Mouse (Mus musculus) embryonic facial prominence, embryonic 10.5 days (tissue): ENCODE measurements around the gene Myh4. TPM values are rescaled to one million over a fixed set of nuclear protein-coding genes. Genes with fewer than 3 reads are reported as not detected.

Experiments used
- DNase-seq: peaks from one replicate; pipeline ENCODE4 v3.0.0-alpha.2; 2017; ENCODE audit warnings: low spot score
- H3K27ac ChIP-seq: fragments of 300-500 bp; sonication (generic); replicated peaks from 2 replicates; pipeline ENCODE4 v1.5.1; 2016; ENCODE audit warnings: mild to moderate bottlenecking
- H3K27me3 ChIP-seq: fragments of 300-500 bp; sonication (generic); replicated peaks from 2 replicates; pipeline ENCODE4 v1.6.1; 2016; ENCODE audit warnings: low read depth, mild to moderate bottlenecking; ENCODE audit not compliant: poor library complexity, severe bottlenecking
- H3K36me3 ChIP-seq: fragments of 300-500 bp; sonication (generic); replicated peaks from 2 replicates; pipeline ENCODE4 v1.6.1; 2016; ENCODE audit warnings: mild to moderate bottlenecking, moderate library complexity
- H3K4me1 ChIP-seq: fragments of 300-500 bp; sonication (generic); 2 replicates; pipeline ENCODE4 v1.6.1; 2016
- H3K4me3 ChIP-seq: fragments of 300-500 bp; sonication (generic); 2 replicates; pipeline ENCODE4 v1.5.1; 2016; ENCODE audit warnings: mild to moderate bottlenecking, moderate library complexity
- H3K9me3 ChIP-seq: fragments of 300-500 bp; sonication (generic); 2 replicates; pipeline ENCODE4 v1.6.1; 2016; ENCODE audit warnings: mild to moderate bottlenecking
- WGBS: fragments of 180-500 bp; shearing (Covaris S2); methylation state at CpG from one replicate; pipeline ENCODE4 v1.1.7; 2016; 5-methylcytosine and 5-hydroxymethylcytosine counted together
- polyA plus RNA-seq: library from polyadenylated mRNA; unstranded; fragments of >200 nt; fragmentation: Nextera tagmentation; extraction: Ambion mirVana; gene quantifications from 2 replicates; pipeline ENCODE4 v1.2.1, GENCODE M21; 2016

Myh4 gene
- 0.05 TPM in 1 of 2 replicates, not detected in the other for polyA plus RNA-seq

DNA sequence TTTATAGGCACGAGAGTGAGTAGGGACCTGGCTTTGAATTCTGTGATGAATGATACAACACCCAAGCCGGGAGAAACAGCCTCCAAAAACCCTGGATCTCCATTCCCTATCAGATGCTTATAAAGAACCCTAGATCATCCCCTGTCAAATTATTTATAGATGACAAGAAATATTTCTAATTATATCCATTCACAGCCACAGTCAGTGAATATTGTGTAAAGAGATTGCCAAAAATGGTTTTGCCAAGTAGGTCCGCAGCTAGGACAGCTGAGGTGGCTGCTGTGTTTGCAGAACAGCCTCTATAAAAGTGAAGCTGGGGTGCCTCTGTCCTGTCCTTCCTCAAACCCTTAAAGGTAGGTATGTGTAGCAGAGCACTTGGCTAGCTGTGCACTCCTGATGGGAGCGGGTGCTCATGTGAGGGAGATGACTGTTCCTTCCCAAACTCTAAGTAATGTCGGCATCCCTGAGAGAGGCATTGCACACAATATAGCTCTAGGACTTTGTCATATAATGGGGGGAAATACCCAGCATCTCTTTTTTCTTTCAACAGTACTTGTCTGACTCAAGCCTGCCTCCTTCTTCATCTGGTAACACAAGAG is at the start of gene Myh4:
Gene Myh4 (plus strand): TSS at position 549 of the 599 bp plus-strand sequence.
- Histone ChIP-seq H3K9me3 (no peaks in the 10 kb centered on the region), H3K4me1 (no peaks in the 10 kb centered on the region), H3K4me3 (no peak within 1 kb of the TSS), H3K36me3 (no peaks in the 10 kb centered on the region), H3K27me3 (no peaks in the 10 kb centered on the region), H3K27ac (no peak within 1 kb of the TSS)
- DNase-seq: no peak
- 88% methylated on average over 5 of the region's 5 CpGs for WGBS

DNA sequence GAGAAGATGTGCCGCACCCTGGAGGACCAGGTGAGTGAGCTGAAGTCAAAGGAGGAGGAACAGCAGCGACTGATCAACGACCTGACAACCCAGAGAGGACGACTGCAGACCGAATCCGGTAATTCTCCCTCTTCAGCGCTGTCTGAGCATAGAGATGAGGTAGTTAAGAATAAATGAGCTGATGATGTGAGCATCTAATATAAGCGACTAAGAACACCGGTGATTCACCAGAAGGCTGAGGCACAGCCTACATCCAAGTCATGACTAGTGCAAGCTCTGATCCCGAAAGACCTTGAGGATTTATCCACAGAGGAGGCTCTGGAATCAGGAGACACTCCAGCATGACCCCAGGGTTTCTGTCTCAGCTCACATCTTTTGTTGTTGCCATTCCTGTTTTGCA is 47.5 kb upstream of the Myh4 start:
- Histone ChIP-seq H3K27me3 (no peaks in the 10 kb centered on the region), H3K9me3 (no peaks in the 10 kb centered on the region), H3K27ac (no peak overlapping the region), H3K4me1 (no peaks in the 10 kb centered on the region), H3K4me3 (no peak overlapping the region), H3K36me3 (no peaks in the 10 kb centered on the region)
- 85% methylated on average over 10 of the region's 10 CpGs for WGBS
- DNase-seq: no peak

DNA sequence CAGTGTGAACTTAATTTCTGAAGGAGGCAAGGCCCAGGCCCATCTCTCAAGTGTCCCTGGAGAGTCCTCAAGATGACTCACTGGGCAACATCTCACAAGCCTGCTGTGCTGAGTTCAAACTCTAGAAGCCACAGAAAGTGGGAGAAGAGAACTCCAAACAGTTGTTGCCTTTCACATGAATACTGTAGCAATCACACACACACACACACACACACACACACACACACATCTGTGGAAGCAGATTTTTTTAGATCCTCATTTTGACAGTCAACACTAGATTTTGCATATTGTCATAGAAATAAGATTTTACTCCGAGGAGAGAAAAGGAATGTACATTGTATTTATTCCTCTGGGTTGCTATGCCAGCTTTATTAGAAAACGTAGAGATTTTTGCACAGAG is 47.0 kb upstream of the Myh4 start:
- WGBS: 89% methylated on average over 2 of the region's 2 CpGs
- H3K4me3 ChIP-seq: no peak overlapping the region
- no peaks in the 10 kb centered on the region for H3K4me1 ChIP-seq
- no peaks in the 10 kb centered on the region for H3K27me3 ChIP-seq
- H3K27ac ChIP-seq: no peak overlapping the region
- no peak for DNase-seq
- H3K9me3 ChIP-seq: no peaks in the 10 kb centered on the region
- no peaks in the 10 kb centered on the region for H3K36me3 ChIP-seq

DNA sequence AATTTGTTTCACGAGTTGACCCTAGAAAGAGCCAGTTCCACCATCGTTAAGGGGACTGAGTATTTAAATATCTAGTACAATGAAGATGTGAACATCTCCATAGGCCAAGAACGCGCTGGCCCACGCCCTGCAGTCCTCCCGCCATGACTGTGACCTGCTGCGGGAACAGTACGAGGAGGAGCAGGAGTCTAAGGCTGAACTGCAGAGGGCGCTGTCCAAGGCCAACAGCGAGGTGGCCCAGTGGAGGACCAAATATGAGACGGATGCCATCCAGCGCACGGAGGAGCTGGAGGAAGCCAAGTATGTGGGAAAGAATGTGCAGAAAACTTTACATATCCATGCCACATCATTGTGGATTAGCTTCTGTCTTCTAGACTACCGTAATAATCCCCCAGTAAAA is 46.3 kb upstream of the Myh4 start:
- no peaks in the 10 kb centered on the region for H3K4me1 ChIP-seq
- no peaks in the 10 kb centered on the region for H3K27me3 ChIP-seq
- no peaks in the 10 kb centered on the region for H3K9me3 ChIP-seq
- WGBS: 91% methylated on average over 14 of the region's 14 CpGs
- H3K4me3 ChIP-seq: no peak overlapping the region
- no peak for DNase-seq
- no peaks in the 10 kb centered on the region for H3K36me3 ChIP-seq
- H3K27ac ChIP-seq: no peak overlapping the region

DNA sequence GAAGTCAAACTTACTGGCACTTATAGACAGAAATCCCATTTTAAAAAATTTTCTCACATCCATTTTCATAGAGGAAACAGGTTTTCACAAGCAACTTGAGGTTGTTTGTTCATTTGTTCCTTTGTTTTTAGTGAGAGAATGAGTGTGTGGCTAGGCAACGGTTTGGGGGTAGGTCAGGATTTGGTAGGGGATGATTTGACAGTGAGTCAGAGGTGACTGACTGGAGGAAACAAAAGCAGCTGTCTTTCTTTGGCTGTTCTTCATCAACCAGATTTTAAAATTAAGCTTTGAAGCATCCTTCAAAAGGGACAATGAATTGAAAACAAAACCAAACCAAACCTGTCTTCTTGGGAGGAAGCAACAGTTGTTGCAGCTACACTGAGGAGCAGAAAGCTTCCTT is 38.5 kb upstream of the Myh4 start:
- H3K27ac ChIP-seq: no peak overlapping the region
- DNase-seq: no peak
- H3K36me3 ChIP-seq: no peaks in the 10 kb centered on the region
- H3K4me1 ChIP-seq: no peaks in the 10 kb centered on the region
- H3K27me3 ChIP-seq: no peaks in the 10 kb centered on the region
- peaks cover 2% of the 10 kb centered on the region; the same call in 1 of the 2 replicates for H3K9me3 ChIP-seq
- 52% methylated on average over 1 of the region's 1 CpGs for WGBS
- no peak overlapping the region for H3K4me3 ChIP-seq

DNA sequence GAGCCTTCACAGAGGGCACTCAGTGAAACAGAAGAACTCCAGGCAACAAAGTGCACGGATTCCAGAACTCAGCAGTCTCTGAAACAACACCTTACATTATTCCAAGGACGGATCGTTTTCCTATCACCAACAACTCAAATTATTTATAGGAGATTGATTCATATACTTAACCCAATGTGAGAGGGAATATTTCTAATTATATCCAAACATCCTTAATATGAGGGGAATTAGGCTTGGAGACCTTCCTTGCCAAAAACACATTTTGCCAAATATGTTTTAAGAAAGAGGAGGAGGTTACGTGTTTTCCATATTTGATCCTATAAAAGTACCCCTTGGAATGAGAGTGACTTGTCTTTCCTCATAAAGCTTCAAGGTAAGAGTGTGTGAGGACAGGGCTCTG is 38.1 kb upstream of the Myh4 start, which contains the start of gene Myh1:
Gene Myh1 (plus strand): TSS at position 301 of the 400 bp plus-strand sequence.
- 80% methylated on average over 4 of the region's 4 CpGs for WGBS
- Histone ChIP-seq H3K4me3 (no peak within 1 kb of the TSS), H3K27ac (no peak within 1 kb of the TSS), H3K4me1 (no peaks in the 10 kb centered on the region), H3K27me3 (no peaks in the 10 kb centered on the region), H3K36me3 (no peaks in the 10 kb centered on the region), H3K9me3 (peaks cover 2% of the 10 kb centered on the region; the same call in 1 of the 2 replicates)
- DNase-seq: no peak

DNA sequence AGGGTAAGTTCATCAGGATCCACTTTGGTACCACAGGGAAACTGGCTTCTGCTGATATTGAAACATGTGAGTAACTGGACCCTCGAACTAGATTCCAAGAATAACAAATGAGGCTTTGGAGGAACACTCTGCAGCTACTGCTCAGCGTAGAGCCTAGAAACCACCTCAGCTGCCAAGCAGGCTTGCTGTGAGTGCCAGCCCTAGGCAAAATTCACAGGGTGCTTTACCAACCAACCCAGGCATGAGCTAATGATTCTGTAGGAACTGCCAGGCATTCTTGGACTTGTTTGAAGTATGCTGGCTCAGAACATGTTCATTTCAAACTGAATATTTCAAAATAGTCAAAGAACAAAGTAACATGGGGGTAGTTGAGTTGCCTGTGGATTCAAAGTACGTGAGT is 33.1 kb upstream of the Myh4 start:
- no peak for DNase-seq
- no peaks in the 10 kb centered on the region for H3K4me1 ChIP-seq
- no peak overlapping the region for H3K27ac ChIP-seq
- no peaks in the 10 kb centered on the region for H3K27me3 ChIP-seq
- no peaks in the 10 kb centered on the region for H3K36me3 ChIP-seq
- H3K9me3 ChIP-seq: no peaks in the 10 kb centered on the region
- H3K4me3 ChIP-seq: no peak overlapping the region
- 80% methylated on average over 3 of the region's 3 CpGs for WGBS

DNA sequence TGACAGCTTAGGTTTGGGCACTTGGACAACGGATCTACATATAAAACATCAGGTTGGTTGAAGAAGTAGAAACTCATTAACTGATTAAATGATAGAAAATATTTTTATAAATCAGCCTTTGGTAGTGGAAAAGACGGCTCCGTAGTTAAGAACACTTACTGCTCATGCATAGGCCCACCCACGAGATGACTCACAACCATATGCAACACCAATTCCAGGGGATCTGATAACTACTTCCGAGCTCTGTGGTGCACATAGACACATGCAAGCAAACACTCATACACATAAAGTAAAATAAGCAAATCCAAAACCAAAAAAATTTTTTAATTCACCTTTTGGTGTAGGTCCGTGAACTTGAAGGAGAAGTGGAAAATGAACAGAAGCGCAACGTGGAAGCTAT is 16.0 kb upstream of the Myh4 start:
- Histone ChIP-seq H3K9me3 (no peaks in the 10 kb centered on the region), H3K27ac (no peak overlapping the region), H3K4me1 (no peaks in the 10 kb centered on the region), H3K36me3 (no peaks in the 10 kb centered on the region), H3K27me3 (no peaks in the 10 kb centered on the region), H3K4me3 (no peak overlapping the region)
- no peak for DNase-seq
- 93% methylated on average over 8 of the region's 8 CpGs for WGBS

DNA sequence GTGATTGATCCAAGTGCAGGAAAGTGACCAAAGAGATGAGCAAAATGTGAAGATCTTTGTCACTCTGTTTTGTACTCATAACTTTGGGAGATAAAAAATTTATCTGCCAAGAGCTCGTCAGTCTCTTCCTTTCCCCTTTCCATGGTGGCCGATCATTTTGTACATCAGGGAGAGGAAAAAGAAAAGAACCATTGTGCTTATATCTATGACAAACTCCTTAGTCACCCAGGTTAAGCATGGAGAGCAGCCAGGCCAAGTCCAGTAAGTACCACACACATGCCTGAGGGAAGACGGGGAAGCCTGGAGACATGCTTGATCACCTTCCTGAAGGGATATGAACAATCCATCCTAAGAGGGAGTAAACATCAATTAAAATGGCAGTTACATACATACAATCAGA is 13.4 kb upstream of the Myh4 start:
- no peak for DNase-seq
- H3K9me3 ChIP-seq: no peaks in the 10 kb centered on the region
- H3K27ac ChIP-seq: no peak overlapping the region
- no peaks in the 10 kb centered on the region for H3K4me1 ChIP-seq
- WGBS: 86% methylated on average over 3 of the region's 3 CpGs
- no peaks in the 10 kb centered on the region for H3K27me3 ChIP-seq
- no peaks in the 10 kb centered on the region for H3K36me3 ChIP-seq
- H3K4me3 ChIP-seq: no peak overlapping the region

DNA sequence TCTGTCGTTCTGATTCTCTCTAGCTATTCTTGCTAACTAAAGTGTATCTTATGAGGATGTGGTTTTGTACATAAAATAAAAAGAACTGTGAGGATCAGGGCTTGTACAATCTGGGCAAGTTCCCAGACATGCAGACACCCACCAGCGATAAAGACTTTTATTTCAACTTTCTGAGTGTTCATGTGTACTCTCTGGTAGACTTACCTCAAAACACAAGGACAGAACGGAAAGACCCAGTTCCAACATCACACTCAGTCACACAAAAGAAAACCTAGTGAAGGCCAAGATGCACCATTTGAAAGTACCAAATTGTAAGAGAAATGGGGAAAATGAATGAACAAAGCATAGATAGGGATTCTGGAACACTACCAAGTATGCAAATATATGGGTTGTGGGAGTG is 9.1 kb upstream of the Myh4 start:
- Histone ChIP-seq H3K27ac (no peak overlapping the region), H3K36me3 (no peaks in the 10 kb centered on the region), H3K4me3 (no peak overlapping the region), H3K27me3 (no peaks in the 10 kb centered on the region), H3K4me1 (no peaks in the 10 kb centered on the region), H3K9me3 (no peaks in the 10 kb centered on the region)
- no peak for DNase-seq
- WGBS: 85% methylated on average over 3 of the region's 3 CpGs

DNA sequence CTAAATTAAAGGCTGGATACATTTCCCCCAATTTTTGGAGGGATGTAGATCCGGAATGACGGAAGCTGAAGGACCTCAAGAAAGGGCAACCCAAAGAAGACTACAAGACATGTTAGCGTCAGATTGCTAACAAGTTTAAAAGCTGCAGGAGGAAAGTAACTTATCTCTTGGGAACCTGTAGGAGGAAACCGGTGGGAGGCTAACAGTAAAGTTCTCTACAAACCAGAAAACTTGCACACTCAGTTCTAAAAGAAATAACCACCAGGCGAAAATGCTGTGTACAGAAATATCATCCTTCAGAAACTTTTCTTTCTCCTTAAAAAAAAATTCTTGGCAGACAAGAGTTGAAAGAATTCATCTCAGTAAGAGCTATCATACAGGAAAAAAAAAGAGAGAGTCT is 8.7 kb upstream of the Myh4 start:
- 90% methylated on average over 5 of the region's 5 CpGs for WGBS
- Histone ChIP-seq H3K4me3 (no peak overlapping the region), H3K9me3 (no peaks in the 10 kb centered on the region), H3K27ac (no peak overlapping the region), H3K4me1 (no peaks in the 10 kb centered on the region), H3K36me3 (no peaks in the 10 kb centered on the region), H3K27me3 (no peaks in the 10 kb centered on the region)
- no peak for DNase-seq

DNA sequence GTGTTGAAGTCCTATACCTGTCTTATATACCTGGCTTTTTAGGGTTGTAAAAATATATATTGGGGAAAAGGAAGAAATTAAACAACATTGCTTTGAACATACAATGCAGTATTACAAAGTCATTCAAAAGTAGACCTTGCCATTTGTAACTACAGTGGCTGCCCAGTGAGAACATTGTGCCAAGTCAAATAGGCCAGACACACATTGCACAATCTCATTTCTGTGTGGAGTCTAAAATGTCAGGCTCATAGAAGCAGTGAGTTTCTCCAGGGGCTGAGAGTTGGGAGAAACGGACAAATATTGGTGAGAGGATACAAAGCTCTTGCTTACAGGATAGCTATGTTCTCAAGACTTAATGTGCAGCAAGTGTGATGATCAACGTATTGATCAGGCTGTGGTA is 7.9 kb upstream of the Myh4 start:
- 82% methylated on average over 2 of the region's 2 CpGs for WGBS
- DNase-seq: no peak
- Histone ChIP-seq H3K4me1 (no peaks in the 10 kb centered on the region), H3K9me3 (no peaks in the 10 kb centered on the region), H3K4me3 (no peak overlapping the region), H3K27ac (no peak overlapping the region), H3K27me3 (no peaks in the 10 kb centered on the region), H3K36me3 (no peaks in the 10 kb centered on the region)

DNA sequence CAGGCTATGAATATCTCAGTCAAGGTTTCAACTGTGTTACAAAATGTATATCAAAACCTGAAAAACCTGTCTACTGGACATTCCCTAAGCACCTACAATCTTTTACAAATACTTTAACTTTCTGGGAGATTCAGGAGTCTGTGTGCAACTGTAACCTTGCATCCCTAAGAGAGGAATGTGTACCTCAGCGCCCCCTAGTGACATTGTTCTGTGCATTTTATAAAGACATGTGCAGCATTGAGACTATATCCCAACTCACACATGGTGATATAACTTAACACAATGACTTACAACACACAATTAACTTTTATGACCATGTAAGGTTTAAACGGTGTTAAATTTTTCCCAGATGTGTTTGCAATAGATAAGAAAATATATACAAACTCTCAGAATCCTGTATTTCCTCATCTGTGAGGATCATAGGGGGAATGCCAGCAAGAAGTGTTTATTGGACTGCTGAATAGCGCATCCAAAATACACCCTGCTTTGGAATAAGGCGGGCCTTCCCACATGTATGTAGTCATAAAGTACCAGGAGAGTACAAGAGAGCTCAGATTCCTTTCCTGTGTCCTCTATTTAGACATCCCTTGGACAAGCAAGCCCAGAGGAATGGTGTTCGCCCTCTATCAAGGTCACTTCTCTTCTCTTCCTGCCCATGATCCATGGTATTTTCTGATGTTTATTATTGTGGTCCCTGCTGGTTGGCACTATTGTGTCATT is 2.0 kb upstream of the Myh4 start:
- Histone ChIP-seq H3K27me3 (no peaks in the 10 kb centered on the region), H3K27ac (no peak overlapping the region), H3K9me3 (no peaks in the 10 kb centered on the region), H3K36me3 (no peaks in the 10 kb centered on the region), H3K4me3 (no peak overlapping the region), H3K4me1 (no peaks in the 10 kb centered on the region)
- peak; percentile 34 for DNase-seq
- WGBS: 60% methylated on average over 5 of the region's 5 CpGs
